Mouse (Mus musculus): ENCODE results near the gene Tnf.

Gene Tnf

GRCm38 (mm10) chr17:35201787-35202186 lies at the start of gene Tnf:
Gene Tnf, minus strand, starts transcription at chr17:35202007.
- no peak for DNase-seq (ENCODE audit: low read depth, low spot score)

GRCm38 (mm10) chr17:35251162-35251719 lies 49.4 kb upstream of the Tnf start:
- DNase-seq (ENCODE audit: low read depth, low spot score), result no peak

- no peak for DNase-seq (ENCODE audit: low read depth, low spot score)
These were observed 48.7 kb upstream of the Tnf start for GRCm38 (mm10) chr17:35250348-35251120.

GRCm38 (mm10) chr17:35249451-35250197 lies 47.8 kb upstream of the Tnf start:
- no peak for DNase-seq (ENCODE audit: low read depth, low spot score)

- no peak for DNase-seq (ENCODE audit: low read depth, low spot score)
These were observed 47.2 kb upstream of the Tnf start for GRCm38 (mm10) chr17:35248986-35249385.

- DNase-seq (ENCODE audit: low read depth, low spot score), result no peak
These were observed 45.3 kb upstream of the Tnf start for GRCm38 (mm10) chr17:35247144-35247543.

GRCm38 (mm10) chr17:35245731-35246623 lies 44.2 kb upstream of the Tnf start:
- peak; percentile 59 for DNase-seq (ENCODE audit: low read depth, low spot score)

GRCm38 (mm10) chr17:35244999-35245398 lies 43.2 kb upstream of the Tnf start:
- DNase-seq (ENCODE audit: low read depth, low spot score), result no peak

- DNase-seq (ENCODE audit: low read depth, low spot score), result peak; percentile 69
These were observed 41.3 kb upstream of the Tnf start for GRCm38 (mm10) chr17:35243086-35243485.

GRCm38 (mm10) chr17:35242015-35242941 lies 40.5 kb upstream of the Tnf start:
- DNase-seq (ENCODE audit: low read depth, low spot score), result peak; percentile 82

- DNase-seq (ENCODE audit: low read depth, low spot score), result peak; percentile 98
These were observed 39.7 kb upstream of the Tnf start, which contains the start of gene Ddx39b for GRCm38 (mm10) chr17:35241305-35242014. Gene Ddx39b, plus strand, starts transcription at chr17:35241746.

- DNase-seq (ENCODE audit: low read depth, low spot score), result no peak
These were observed 38.8 kb upstream of the Tnf start for GRCm38 (mm10) chr17:35240384-35241304.

- DNase-seq (ENCODE audit: low read depth, low spot score), result no peak
These were observed 37.9 kb upstream of the Tnf start for GRCm38 (mm10) chr17:35239700-35240099.

- no peak for DNase-seq (ENCODE audit: low read depth, low spot score)
These were observed 35.7 kb upstream of the Tnf start for GRCm38 (mm10) chr17:35237504-35237903.

- DNase-seq (ENCODE audit: low read depth, low spot score), result no peak
These were observed 35.2 kb upstream of the Tnf start for GRCm38 (mm10) chr17:35236996-35237395.

- peak; percentile 91 for DNase-seq (ENCODE audit: low read depth, low spot score)
These were observed 34.6 kb upstream of the Tnf start for GRCm38 (mm10) chr17:35236390-35236746.

GRCm38 (mm10) chr17:35235614-35236389 lies 34.0 kb upstream of the Tnf start, which contains the start of gene Nfkbil1:
Gene Nfkbil1, minus strand, starts transcription at chr17:35235792.
- peak; percentile 98 for DNase-seq (ENCODE audit: low read depth, low spot score)

GRCm38 (mm10) chr17:35234903-35235302 lies 33.1 kb upstream of the Tnf start:
- DNase-seq (ENCODE audit: low read depth, low spot score), result no peak

All from R1 (cell line).